Mouse (Mus musculus): ENCODE results near the gene Clic4.

DNA sequence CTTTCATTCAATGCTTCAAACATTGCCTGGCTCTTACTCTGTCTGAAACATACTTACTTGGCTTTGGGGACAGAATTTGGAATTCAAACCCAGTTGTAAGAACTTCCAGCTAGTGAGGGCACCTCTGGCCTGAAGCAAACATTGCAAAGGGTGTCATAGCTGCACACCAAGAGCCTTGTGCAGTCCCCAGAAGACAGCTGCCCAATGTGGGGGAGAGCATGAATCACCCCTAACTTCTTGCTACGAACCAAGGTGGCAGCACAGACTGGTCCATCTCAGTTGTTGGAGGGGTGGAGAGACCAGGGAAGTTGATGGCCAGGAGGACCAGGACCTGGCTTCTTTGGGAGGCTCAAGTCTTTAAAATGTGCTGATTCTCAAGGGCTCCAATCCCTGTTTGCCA lies 81.4 kb downstream of the Clic4 start:
- TF ChIP-seq EP300 (IDR thresholded peaks at IDR 0.05) (no peak), CTCF (IDR thresholded peaks at IDR 0.05) (no peak)
